Mouse (Mus musculus): Measurements from ENCODE around the gene Gm14391. TPM values are rescaled to one million over a fixed set of nuclear protein-coding genes. Genes with fewer than 3 reads are reported as not detected.
"Not testable (repeated sequence)": the region's sequence is repeated elsewhere in the genome, so short reads cannot be mapped to it uniquely, and the experiment has no call there.

The Gm14391 gene
- 5.4 and 7.7 TPM in 2 replicates for polyA plus RNA-seq (2015; fragmentation: Nextera tagmentation; extraction: Ambion mirVana)

GRCm38 (mm10) chr2:175206732-175207131, at the start of gene Gm14391:
Gene Gm14391, minus strand, starts transcription at chr2:175206917.
- not testable (repeated sequence) for H3K4me1 ChIP-seq; H3K27ac ChIP-seq; H3K4me3 ChIP-seq; ATAC-seq; H3K27me3 ChIP-seq; H3K9me3 ChIP-seq (replicated peaks); H3K9ac ChIP-seq; H3K36me3 ChIP-seq (ENCODE audit: poor library complexity, severe bottlenecking); H3K4me2 ChIP-seq
- WGBS, result no CpG with 5 or more reads among the region's 7 CpGs

DNA sequence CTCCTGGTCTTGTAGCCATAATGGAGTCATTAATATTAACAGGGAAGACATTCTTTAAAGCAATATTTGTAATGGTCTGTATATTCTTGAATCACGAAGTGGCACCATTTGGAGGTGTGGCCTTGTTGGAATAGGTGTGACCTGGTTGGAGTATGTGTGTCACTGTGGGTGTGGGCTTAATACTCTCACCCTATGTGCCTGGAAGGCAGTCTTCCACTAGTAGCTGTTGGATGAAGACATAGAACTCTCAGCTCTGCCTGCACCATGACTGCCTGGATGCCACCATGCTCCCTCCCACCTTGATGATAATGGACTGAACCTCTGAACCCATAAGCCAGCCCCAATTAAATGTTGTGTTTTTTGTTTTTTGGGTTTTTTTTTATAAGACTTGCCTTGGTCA, 27.7 kb downstream of the Gm14391 start:
- H3K4me2 ChIP-seq; H3K9me3 ChIP-seq (replicated peaks); H3K4me3 ChIP-seq; H3K4me1 ChIP-seq; ATAC-seq; H3K27ac ChIP-seq; H3K27me3 ChIP-seq; H3K9ac ChIP-seq; H3K36me3 ChIP-seq (ENCODE audit: poor library complexity, severe bottlenecking): not testable (repeated sequence)
- 59% methylated on average over 1 of the region's 1 CpGs for WGBS

DNA sequence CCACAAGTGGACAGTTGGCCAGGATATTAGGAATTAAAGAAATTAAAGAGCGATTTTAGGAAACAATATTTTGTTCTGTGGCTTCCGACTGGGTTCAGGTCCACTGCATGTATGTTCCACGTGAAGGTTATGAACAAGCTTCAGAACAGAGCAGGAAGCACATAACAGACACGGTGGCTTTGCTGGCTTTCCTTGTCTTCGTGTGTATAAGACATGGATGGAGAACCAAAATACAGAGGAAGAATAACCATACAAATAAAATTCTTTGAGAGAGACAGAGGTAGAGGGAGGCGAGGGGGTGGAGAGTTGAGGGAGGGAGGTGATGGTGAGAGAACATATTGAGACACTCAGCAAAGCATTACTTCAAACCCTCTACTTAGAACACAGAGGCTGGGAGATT, 30.4 kb downstream of the Gm14391 start:
- 87% methylated on average over 6 of the region's 6 CpGs for WGBS
- Histone ChIP-seq H3K36me3 (ENCODE audit: poor library complexity, severe bottlenecking) (no peaks in the 10 kb centered on the region), H3K27ac (no peak overlapping the region), H3K4me2 (no peak overlapping the region), H3K27me3 (no peaks in the 10 kb centered on the region), H3K9ac (no peak overlapping the region), H3K4me3 (no peak overlapping the region), H3K9me3 (replicated peaks) (no peaks in the 10 kb centered on the region), H3K4me1 (no peaks in the 10 kb centered on the region)
- no peak for ATAC-seq

DNA sequence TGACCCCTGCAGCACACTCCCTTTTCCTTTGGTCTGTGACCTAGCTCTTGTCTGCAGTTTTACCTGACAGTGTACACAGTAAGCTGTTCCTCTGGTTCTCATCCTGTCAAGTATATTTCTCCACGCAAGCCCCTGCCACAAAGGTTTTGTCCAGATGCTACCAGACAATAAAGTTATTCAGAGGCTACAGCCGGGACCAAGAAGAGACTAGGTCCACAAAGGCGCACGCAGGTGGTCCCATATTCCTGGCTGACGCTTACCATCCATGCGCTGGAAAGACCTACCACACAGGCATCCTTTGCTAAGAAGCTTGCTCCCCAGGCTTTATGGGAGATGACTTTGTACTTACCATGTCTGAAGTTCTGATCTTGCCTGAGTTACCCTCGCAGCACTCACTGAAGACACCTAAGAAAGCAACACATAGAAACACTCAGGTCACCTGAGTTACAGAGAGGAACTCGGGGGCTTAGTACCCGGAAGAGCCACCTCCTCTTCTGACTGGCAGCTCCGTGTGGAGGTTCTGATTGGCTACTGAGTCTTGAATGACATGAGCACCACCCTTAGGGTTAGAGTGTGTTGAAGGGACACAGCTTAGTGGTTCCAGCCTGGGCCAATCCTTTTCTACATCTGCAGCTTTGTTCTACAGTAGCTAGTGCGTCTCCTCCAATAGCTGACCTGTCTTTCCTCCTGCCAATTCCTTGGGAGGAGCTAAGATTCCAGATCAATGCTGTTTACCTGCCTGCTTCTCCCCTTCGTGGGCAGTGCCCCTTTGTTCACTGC, 31.1 kb downstream of the Gm14391 start, which contains the start of gene Gm14443:
TSS of gene Gm14443 (minus strand) at position 471 of the 780 bp plus-strand sequence.
- H3K27me3 ChIP-seq; H3K4me1 ChIP-seq; H3K4me3 ChIP-seq; ATAC-seq; H3K36me3 ChIP-seq (ENCODE audit: poor library complexity, severe bottlenecking); H3K4me2 ChIP-seq; H3K27ac ChIP-seq; H3K9ac ChIP-seq; H3K9me3 ChIP-seq (replicated peaks): not testable (repeated sequence)
- WGBS, result 83% methylated on average over 12 of the region's 12 CpGs

DNA sequence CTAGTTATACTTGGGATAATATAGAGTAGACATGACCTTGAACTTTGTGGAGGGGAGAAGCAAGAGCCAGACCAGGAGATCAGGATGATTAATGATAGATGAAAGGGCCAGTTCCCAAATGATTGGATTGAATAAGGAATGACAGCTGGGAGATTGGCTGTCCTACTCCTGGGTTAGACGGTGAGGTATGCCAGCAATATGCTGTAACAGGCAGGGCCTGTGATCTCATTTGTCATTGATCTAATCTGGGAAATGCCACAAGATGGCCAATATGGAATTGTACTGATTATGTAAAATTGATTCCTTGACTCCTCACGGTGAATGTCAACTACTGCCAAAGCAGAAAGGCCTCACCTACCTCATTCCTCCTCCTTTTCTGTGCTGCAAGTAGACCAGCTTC, 32.7 kb downstream of the Gm14391 start:
- not testable (repeated sequence) for H3K4me2 ChIP-seq; H3K27me3 ChIP-seq; H3K36me3 ChIP-seq (ENCODE audit: poor library complexity, severe bottlenecking); H3K4me1 ChIP-seq; H3K9me3 ChIP-seq (replicated peaks); ATAC-seq; H3K9ac ChIP-seq; H3K27ac ChIP-seq; H3K4me3 ChIP-seq
- WGBS, result 89% methylated on average over 2 of the region's 2 CpGs

DNA sequence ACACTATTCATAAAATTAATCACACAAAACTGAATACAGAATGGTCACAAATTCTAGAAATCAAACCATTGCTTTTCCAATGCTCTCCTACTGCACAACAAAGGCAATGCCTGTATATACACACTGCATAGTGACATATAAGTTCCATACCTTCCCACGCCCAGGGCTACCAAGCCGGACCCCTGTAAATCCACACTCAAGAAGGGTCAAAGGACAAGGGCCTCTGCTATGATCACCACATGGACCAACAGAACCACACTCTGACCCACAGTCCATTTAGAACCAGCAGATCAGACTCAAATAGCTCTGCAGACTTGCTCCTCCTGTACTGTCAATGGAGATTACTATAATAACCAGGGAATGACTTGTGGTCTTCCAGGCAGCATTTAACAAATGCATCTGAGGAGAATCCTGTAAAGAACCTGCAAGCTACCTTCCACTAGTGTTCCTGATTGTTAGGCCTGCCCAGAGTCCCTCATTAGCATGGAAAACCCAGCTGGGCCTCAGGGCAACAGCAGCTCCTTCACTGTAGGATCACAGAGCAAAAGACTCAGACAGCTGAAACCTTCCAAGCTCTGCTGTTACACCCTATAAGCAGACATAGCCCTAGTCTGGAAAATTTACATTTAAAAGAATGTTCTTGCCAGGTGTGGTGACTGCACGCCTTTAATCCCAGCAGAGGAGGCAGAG, 33.7 kb downstream of the Gm14391 start:
- WGBS, result 88% methylated on average over 3 of the region's 3 CpGs
- not testable (repeated sequence) for H3K27me3 ChIP-seq; H3K27ac ChIP-seq; H3K36me3 ChIP-seq (ENCODE audit: poor library complexity, severe bottlenecking); ATAC-seq; H3K4me3 ChIP-seq; H3K9me3 ChIP-seq (replicated peaks); H3K9ac ChIP-seq; H3K4me1 ChIP-seq; H3K4me2 ChIP-seq

GRCm38 (mm10) chr2:175172123-175172522, 34.6 kb downstream of the Gm14391 start:
- no peak overlapping the region for H3K4me2 ChIP-seq
- no peak for ATAC-seq
- H3K9me3 ChIP-seq (replicated peaks), result no peaks in the 10 kb centered on the region; the same call in 1 of the 2 replicates
- no peak overlapping the region for H3K9ac ChIP-seq
- no peaks in the 10 kb centered on the region for H3K36me3 ChIP-seq (ENCODE audit: poor library complexity, severe bottlenecking)
- WGBS, result 87% methylated on average over 3 of the region's 3 CpGs
- H3K4me1 ChIP-seq, result no peaks in the 10 kb centered on the region
- H3K27ac ChIP-seq, result no peak overlapping the region
- no peak overlapping the region for H3K4me3 ChIP-seq
- H3K27me3 ChIP-seq, result no peaks in the 10 kb centered on the region

- ATAC-seq; H3K4me3 ChIP-seq; H3K27ac ChIP-seq; H3K4me1 ChIP-seq; H3K9ac ChIP-seq; H3K36me3 ChIP-seq (ENCODE audit: poor library complexity, severe bottlenecking); H3K27me3 ChIP-seq; H3K4me2 ChIP-seq; H3K9me3 ChIP-seq (replicated peaks): not testable (repeated sequence)
- WGBS, result 86% methylated on average over 2 of the region's 2 CpGs
These were observed 39.8 kb downstream of the Gm14391 start for GRCm38 (mm10) chr2:175166870-175167269.

DNA sequence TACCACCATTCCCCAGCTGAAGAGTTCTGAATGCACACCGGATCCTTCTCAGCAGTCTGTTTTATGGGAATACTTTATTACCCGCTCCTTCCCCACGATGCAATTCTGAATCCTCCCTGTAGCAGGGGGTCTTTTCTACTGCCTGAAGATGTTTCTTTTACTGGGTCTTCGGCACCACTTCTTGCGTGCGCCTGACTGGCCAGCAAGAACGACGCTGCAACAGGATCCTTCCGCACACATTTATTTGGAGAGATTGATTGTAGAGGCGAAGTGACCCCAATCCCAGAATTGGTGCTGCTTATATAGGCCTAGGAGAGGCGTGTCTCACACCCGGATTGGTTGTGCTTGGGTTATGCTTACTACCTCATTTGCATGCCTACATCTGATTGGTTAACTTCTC, 41.6 kb downstream of the Gm14391 start:
- ATAC-seq; H3K4me1 ChIP-seq; H3K36me3 ChIP-seq (ENCODE audit: poor library complexity, severe bottlenecking); H3K4me2 ChIP-seq; H3K27me3 ChIP-seq; H3K27ac ChIP-seq; H3K9me3 ChIP-seq (replicated peaks); H3K9ac ChIP-seq; H3K4me3 ChIP-seq: not testable (repeated sequence)
- 94% methylated on average over 12 of the region's 12 CpGs for WGBS

DNA sequence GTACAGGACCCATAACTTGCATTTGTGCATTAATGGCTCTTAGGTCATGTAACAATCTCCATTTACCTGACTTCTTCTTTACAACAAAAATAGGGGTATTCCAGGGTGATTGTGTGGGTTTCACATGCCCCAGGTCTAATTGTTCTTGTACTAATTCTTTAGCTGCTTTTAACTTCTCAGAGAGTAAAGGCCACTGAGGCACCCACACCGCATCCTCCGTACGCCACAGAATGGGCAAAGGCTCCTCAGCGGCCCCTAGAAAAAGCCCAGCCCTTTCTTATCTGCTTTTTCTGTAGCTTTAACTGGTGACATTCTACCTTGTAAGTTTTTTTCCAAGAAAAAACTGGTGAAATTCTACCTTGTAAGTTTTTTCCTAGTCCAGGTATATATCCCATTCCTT, 45.3 kb downstream of the Gm14391 start:
- not testable (repeated sequence) for H3K4me1 ChIP-seq; H3K4me3 ChIP-seq; H3K27ac ChIP-seq; H3K27me3 ChIP-seq; H3K36me3 ChIP-seq (ENCODE audit: poor library complexity, severe bottlenecking); ATAC-seq; H3K9ac ChIP-seq; H3K4me2 ChIP-seq
- H3K9me3 ChIP-seq (replicated peaks), result peaks cover 12% of the 10 kb centered on the region
- 91% methylated on average over 4 of the region's 4 CpGs for WGBS

DNA sequence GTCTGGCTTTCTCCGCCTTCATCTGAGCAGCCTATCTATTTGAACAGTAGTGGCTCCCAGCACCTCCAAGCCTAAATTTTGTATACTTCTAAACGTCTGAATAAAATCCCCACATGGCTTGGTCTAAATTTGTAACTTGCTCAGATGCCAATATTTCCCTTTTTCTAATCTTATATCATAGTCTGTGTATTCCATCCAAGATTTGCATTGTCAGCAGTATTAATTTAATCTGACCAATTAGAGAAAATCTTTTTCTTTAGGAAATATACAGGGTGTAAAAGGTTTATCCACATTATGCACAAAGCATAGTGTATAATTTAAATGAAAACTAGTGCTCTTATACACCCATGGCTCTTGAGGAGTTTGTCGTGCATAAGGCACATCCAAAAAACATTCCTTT, 48.1 kb downstream of the Gm14391 start:
- WGBS, result 91% methylated on average over 3 of the region's 3 CpGs

GRCm38 (mm10) chr2:175156696-175157095, 50.0 kb downstream of the Gm14391 start:
- H3K4me1 ChIP-seq, result no peaks in the 10 kb centered on the region
- H3K4me3 ChIP-seq, result no peak overlapping the region
- H3K9me3 ChIP-seq (replicated peaks), result peaks cover 12% of the 10 kb centered on the region
- H3K27me3 ChIP-seq, result no peaks in the 10 kb centered on the region
- H3K36me3 ChIP-seq (ENCODE audit: poor library complexity, severe bottlenecking), result no peaks in the 10 kb centered on the region
- H3K9ac ChIP-seq, result no peak overlapping the region
- no peak overlapping the region for H3K27ac ChIP-seq
- ATAC-seq, result no peak
- no peak overlapping the region for H3K4me2 ChIP-seq
- 93% methylated on average over 13 of the region's 13 CpGs for whole genome bisulfite sequencing

More for the DNA sequence above, 48.1 kb downstream of the Gm14391 start:
- no peak overlapping the region for H3K4me3 ChIP-seq
- H3K36me3 ChIP-seq (ENCODE audit: poor library complexity, severe bottlenecking), result no peaks in the 10 kb centered on the region
- H3K9ac ChIP-seq, result no peak overlapping the region
- no peaks in the 10 kb centered on the region for H3K27me3 ChIP-seq
- H3K27ac ChIP-seq, result no peak overlapping the region
- H3K4me1 ChIP-seq, result no peaks in the 10 kb centered on the region
- no peak for ATAC-seq
- H3K9me3 ChIP-seq (replicated peaks), result peaks cover 12% of the 10 kb centered on the region
- no peak overlapping the region for H3K4me2 ChIP-seq

DNA sequence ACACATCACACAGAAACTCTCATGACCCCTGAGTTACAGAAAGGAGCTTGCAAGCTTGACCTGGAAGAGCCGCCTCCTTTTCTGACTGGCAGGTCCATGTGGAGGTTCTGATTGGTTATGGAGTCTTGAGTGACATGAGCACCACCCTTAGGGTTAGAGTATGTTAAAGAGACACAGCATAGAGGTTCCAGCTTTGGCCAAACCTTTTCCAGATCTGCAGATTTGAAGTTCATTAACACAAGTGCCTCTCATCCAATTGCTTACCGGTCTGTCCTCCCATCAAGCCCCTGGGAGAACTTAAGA, 64.8 kb downstream of the Gm14391 start, which contains the start of gene Gm14399:
TSS of gene Gm14399 (minus strand) at position 20 of the 303 bp plus-strand sequence.
- whole genome bisulfite sequencing, result 16% methylated on average over 1 of the region's 2 CpGs
- H3K9me3 ChIP-seq (replicated peaks); ATAC-seq; H3K27ac ChIP-seq; H3K9ac ChIP-seq; H3K36me3 ChIP-seq (ENCODE audit: poor library complexity, severe bottlenecking); H3K4me1 ChIP-seq; H3K27me3 ChIP-seq: not testable (repeated sequence)
- Histone ChIP-seq H3K4me3 (peak within 1 kb of the TSS; percentile 47), H3K4me2 (peak within 1 kb of the TSS; percentile 50)
